Mouse (Mus musculus) right cerebral cortex, adult 18-20 months (tissue): Measurements from ENCODE around the gene Ddit4.

Experiments
- DNase-seq: peaks from one replicate; pipeline ENCODE4 v3.0.0; 2022; ENCODE audit warnings: mixed read lengths

Ddit4 gene

GRCm38 (mm10) chr10:59971813-59972212 is 20.2 kb upstream of the Ddit4 start:
- no peak for DNase-seq

- no peak for DNase-seq
Observed at GRCm38 (mm10) chr10:59970450-59971062, 18.9 kb upstream of the Ddit4 start.

- DNase-seq: peak; percentile 85
Observed at GRCm38 (mm10) chr10:59969821-59970449, 18.3 kb upstream of the Ddit4 start.

GRCm38 (mm10) chr10:59967309-59967942 is 15.8 kb upstream of the Ddit4 start:
- no peak for DNase-seq

GRCm38 (mm10) chr10:59966743-59967142 is 15.1 kb upstream of the Ddit4 start:
- no peak for DNase-seq

GRCm38 (mm10) chr10:59965788-59966187 is 14.2 kb upstream of the Ddit4 start:
- no peak for DNase-seq

- DNase-seq: no peak
Observed at GRCm38 (mm10) chr10:59965362-59965695, 13.7 kb upstream of the Ddit4 start.

GRCm38 (mm10) chr10:59964504-59965361 is 13.1 kb upstream of the Ddit4 start:
- DNase-seq: no peak

GRCm38 (mm10) chr10:59963609-59964008 is 12.0 kb upstream of the Ddit4 start:
- DNase-seq: no peak

- DNase-seq: no peak
Observed at GRCm38 (mm10) chr10:59959517-59959916, 7.9 kb upstream of the Ddit4 start.

- no peak for DNase-seq
Observed at GRCm38 (mm10) chr10:59958458-59958857, 6.8 kb upstream of the Ddit4 start.

- DNase-seq: peak; percentile 74
Observed at GRCm38 (mm10) chr10:59957171-59958149, 5.8 kb upstream of the Ddit4 start.

GRCm38 (mm10) chr10:59956681-59957080 is 5.0 kb upstream of the Ddit4 start:
- DNase-seq: no peak

GRCm38 (mm10) chr10:59953564-59954039 is 2.0 kb upstream of the Ddit4 start:
- DNase-seq: no peak

GRCm38 (mm10) chr10:59952781-59953563 is 1.3 kb upstream of the Ddit4 start:
- no peak for DNase-seq

- peak; percentile 62 for DNase-seq
Observed at GRCm38 (mm10) chr10:59952152-59952780, 632 bp upstream of the Ddit4 start.

- peak; percentile 87 for DNase-seq
Observed at GRCm38 (mm10) chr10:59950716-59951191, 880 bp downstream of the Ddit4 start.

- DNase-seq: no peak
Observed at GRCm38 (mm10) chr10:59949783-59950605, 1.6 kb downstream of the Ddit4 start.

- no peak for DNase-seq
Observed at GRCm38 (mm10) chr10:59949255-59949648, 2.4 kb downstream of the Ddit4 start.
